In the genomic region with DNA sequence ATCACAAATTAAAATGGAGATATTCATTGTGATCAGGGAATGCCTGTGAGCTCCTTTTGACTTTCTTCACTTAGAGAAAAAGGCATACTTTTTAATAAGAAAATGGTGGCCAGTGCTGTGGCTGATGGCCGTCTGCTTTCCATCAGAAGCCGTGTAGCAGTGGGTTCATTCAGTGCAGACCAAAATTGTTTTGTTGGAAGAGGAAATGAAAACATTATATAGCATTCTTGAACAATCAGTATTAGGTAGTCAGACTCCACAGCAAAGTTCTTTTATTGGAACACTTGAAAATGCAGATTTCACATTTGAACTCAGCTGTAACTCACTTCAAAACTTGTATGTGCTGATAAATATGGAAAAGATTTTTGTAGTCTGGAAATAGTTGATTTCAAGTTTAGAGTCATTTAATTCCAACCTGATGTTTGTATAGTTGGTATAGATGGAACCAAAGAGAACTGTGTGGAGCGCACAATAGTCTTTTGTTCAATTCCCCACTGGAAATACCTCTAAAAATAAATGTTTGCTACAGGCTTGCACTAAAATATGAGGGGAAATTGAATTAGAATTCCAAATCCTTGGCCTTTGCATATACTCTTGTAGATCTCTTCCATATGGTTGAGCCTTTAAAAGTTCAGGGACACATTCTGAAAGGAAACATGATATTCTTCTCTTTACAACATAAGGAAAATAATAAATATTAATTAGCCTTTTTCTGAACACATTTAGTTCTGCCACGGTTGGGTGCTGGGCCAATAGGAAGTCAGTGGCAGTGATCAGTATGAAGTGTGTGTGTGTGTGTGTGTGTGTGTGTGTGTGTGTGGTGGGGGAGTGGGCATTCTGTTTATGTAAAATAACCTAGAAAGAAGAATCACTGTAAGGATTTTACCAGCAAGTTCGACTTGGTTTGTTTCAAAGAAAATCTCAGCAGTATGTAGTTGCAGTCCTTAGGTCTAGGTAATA, we compare ENCODE assay signal across 14 mouse cellular contexts.
"Had no signal": no experiment of that assay in that cellular context is flagged by ENCODE, and none has a peak within 500 bp of the region (broad histone marks: within the 10 kb centered on the region; RNA-seq: fewer than 3 reads in every experiment).

No protein-coding gene starts in this region.

- H3K4me3 ChIP-seq: left cerebral cortex, adult 2 months; liver, embryonic 15.5 days; megakaryocyte, embryonic 14.5 days; midbrain, embryonic 15.5 days; neural tube, embryonic 12.5 days; stomach, embryonic 15.5 days had no signal

- H3K9ac ChIP-seq: liver, embryonic 15.5 days; midbrain, embryonic 15.5 days; neural tube, embryonic 12.5 days; stomach, embryonic 15.5 days had no signal

- DNase-seq: kidney, adult 2 months; lung, adult 2 months; lung, postnatal 4 days; right cerebral cortex, postnatal 14 days; thymus, postnatal 36 days had no signal

- H3K4me1 ChIP-seq: liver, embryonic 15.5 days; midbrain, embryonic 15.5 days; neural tube, embryonic 12.5 days; stomach, embryonic 15.5 days had no signal

- H3K9me3 ChIP-seq: liver, embryonic 15.5 days; megakaryocyte, embryonic 14.5 days; midbrain, embryonic 15.5 days; neural tube, embryonic 12.5 days; stomach, embryonic 15.5 days had no signal

- H3K27ac ChIP-seq: left cerebral cortex, adult 2 months; liver, embryonic 15.5 days; midbrain, embryonic 15.5 days; neural tube, embryonic 12.5 days; stomach, embryonic 15.5 days had no signal

- ATAC-seq: intestine, embryonic 16.5 days; lung, postnatal 0 days; midbrain, embryonic 15.5 days had no signal

- H3K27me3 ChIP-seq: liver, embryonic 15.5 days; megakaryocyte, embryonic 14.5 days; midbrain, embryonic 15.5 days; neural tube, embryonic 12.5 days; stomach, embryonic 15.5 days had no signal

- H3K36me3 ChIP-seq: stomach, embryonic 15.5 days had no signal

- H3K4me2 ChIP-seq: liver, embryonic 15.5 days; midbrain, embryonic 11.5 days; midbrain, embryonic 15.5 days; neural tube, embryonic 12.5 days; stomach, embryonic 15.5 days had no signal
